In the genomic region with DNA sequence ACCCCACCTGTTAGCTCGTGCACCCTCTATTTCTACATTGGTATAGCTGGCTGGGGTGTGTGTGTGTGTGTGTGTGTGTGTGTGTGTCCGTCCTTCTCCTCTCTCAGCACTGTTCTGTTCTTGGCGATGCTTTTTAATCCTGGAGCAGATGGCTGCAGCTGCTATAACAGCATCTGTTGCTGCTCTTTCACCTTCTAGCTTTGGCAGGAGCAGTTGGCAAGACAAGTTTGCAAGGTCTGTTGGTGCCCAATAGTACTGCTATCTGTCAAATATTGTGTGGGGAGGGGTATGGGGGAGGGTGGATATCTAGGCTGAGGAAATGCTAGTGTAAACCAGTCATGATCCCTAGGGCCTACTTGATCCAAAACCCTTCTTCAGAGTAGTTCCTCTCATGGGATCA, we compare ENCODE assay signal across 15 mouse cellular contexts.
DNase-seq lines count a peak whose midpoint lies in the region; ATAC-seq and TF ChIP-seq lines count a peak whose summit lies in the region.
"Had no signal": no experiment of that assay in that cellular context is flagged by ENCODE, and none has a peak within 500 bp of the region (broad histone marks: within the 10 kb centered on the region; RNA-seq: fewer than 3 reads in every experiment).

No protein-coding gene starts in this region.

- no peaks in the 10 kb centered on the region for H3K36me3 ChIP-seq in hindbrain, postnatal 0 days (ENCODE audit: insufficient read depth, low read length)
- no peaks in the 10 kb centered on the region for H3K36me3 ChIP-seq in hindbrain, embryonic 14.5 days (replicated peaks; ENCODE audit: control insufficient read depth, insufficient read depth)
- H3K36me3 ChIP-seq in embryonic facial prominence, embryonic 13.5 days, result no peaks in the 10 kb centered on the region
- no peaks in the 10 kb centered on the region for H3K36me3 ChIP-seq in limb, embryonic 15.5 days
- no peaks in the 10 kb centered on the region for H3K36me3 ChIP-seq in midbrain, embryonic 16.5 days (ENCODE audit: control insufficient read depth, insufficient read depth, low read length)
- H3K36me3 ChIP-seq: liver, embryonic 15.5 days had no signal

- WGBS in hindbrain, postnatal 0 days, result 58% methylated on average over 3 of the region's 3 CpGs
- 85% methylated on average over 3 of the region's 3 CpGs for WGBS in hindbrain, embryonic 14.5 days
- 65% methylated on average over 3 of the region's 3 CpGs for WGBS in embryonic facial prominence, embryonic 13.5 days
- 78% methylated on average over 3 of the region's 3 CpGs for WGBS in limb, embryonic 15.5 days
- 64% methylated on average over 3 of the region's 3 CpGs for WGBS in midbrain, embryonic 16.5 days

- ATAC-seq in hindbrain, postnatal 0 days, result peak; percentile 86
- ATAC-seq in hindbrain, embryonic 14.5 days (ENCODE audit: low FRiP score), result no peak
- ATAC-seq in embryonic facial prominence, embryonic 13.5 days (ENCODE audit: insufficient number of reproducible peaks, insufficient read depth, low FRiP score, low TSS enrichment, low read depth), result 0 out of 2 replicates have a peak, but pooled peaks have one; percentile 10
- 0 out of 2 replicates have a peak, but pooled peaks have one; percentile 40 for ATAC-seq in limb, embryonic 15.5 days (ENCODE audit: insufficient number of reproducible peaks, low FRiP score, low TSS enrichment, low read depth)
- no peak for ATAC-seq in midbrain, embryonic 16.5 days

- no peak overlapping the region for H3K9ac ChIP-seq in hindbrain, postnatal 0 days (replicated peaks; ENCODE audit: low read length)
- no peak overlapping the region for H3K9ac ChIP-seq in hindbrain, embryonic 14.5 days
- no peak overlapping the region for H3K9ac ChIP-seq in embryonic facial prominence, embryonic 13.5 days
- no peak overlapping the region for H3K9ac ChIP-seq in limb, embryonic 15.5 days
- H3K9ac ChIP-seq in midbrain, embryonic 16.5 days (ENCODE audit: low read depth, low read length), result no peak overlapping the region
- H3K9ac ChIP-seq: liver, embryonic 15.5 days had no signal

- no peaks in the 10 kb centered on the region for H3K9me3 ChIP-seq in hindbrain, postnatal 0 days (ENCODE audit: low read length)
- no peaks in the 10 kb centered on the region for H3K9me3 ChIP-seq in hindbrain, embryonic 14.5 days (ENCODE audit: control insufficient read depth, low read length)
- no peaks in the 10 kb centered on the region for H3K9me3 ChIP-seq in embryonic facial prominence, embryonic 13.5 days
- H3K9me3 ChIP-seq in limb, embryonic 15.5 days, result no peaks in the 10 kb centered on the region
- H3K9me3 ChIP-seq in midbrain, embryonic 16.5 days (replicated peaks; ENCODE audit: control insufficient read depth, low read length, poor library complexity, severe bottlenecking), result no peaks in the 10 kb centered on the region
- H3K9me3 ChIP-seq: liver, embryonic 15.5 days had no signal

- H3K4me1 ChIP-seq in hindbrain, postnatal 0 days (ENCODE audit: insufficient read depth, low read length), result no peaks in the 10 kb centered on the region
- H3K4me1 ChIP-seq in hindbrain, embryonic 14.5 days (replicated peaks; ENCODE audit: control insufficient read depth, insufficient read depth, low read length), result no peaks in the 10 kb centered on the region
- H3K4me1 ChIP-seq in embryonic facial prominence, embryonic 13.5 days, result no peaks in the 10 kb centered on the region
- no peaks in the 10 kb centered on the region for H3K4me1 ChIP-seq in limb, embryonic 15.5 days
- no peaks in the 10 kb centered on the region for H3K4me1 ChIP-seq in midbrain, embryonic 16.5 days (ENCODE audit: control insufficient read depth, insufficient read depth, low read length)
- H3K4me1 ChIP-seq: liver, embryonic 15.5 days had no signal

- H3K4me3 ChIP-seq in hindbrain, postnatal 0 days (ENCODE audit: low read length), result no peak overlapping the region
- no peak overlapping the region for H3K4me3 ChIP-seq in hindbrain, embryonic 14.5 days (replicated peaks; ENCODE audit: low read length)
- H3K4me3 ChIP-seq in embryonic facial prominence, embryonic 13.5 days, result no peak overlapping the region
- H3K4me3 ChIP-seq in limb, embryonic 15.5 days, result no peak overlapping the region
- no peak overlapping the region for H3K4me3 ChIP-seq in midbrain, embryonic 16.5 days (ENCODE audit: low read depth, low read length)
- H3K4me3 ChIP-seq: liver, embryonic 15.5 days had no signal

- DNase-seq in cerebellum, postnatal 14 days, result peak; percentile 34 to 36
- DNase-seq in cerebellum, adult 9-10 months, result no peak
- DNase-seq in hindbrain, postnatal 0 days (ENCODE audit: low spot score), result peak; percentile 71
- DNase-seq in hindbrain, embryonic 14.5 days (ENCODE audit: low spot score), result no peak
- DNase-seq in thymus, adult 18-20 months, result no peak
- DNase-seq: adrenal gland, postnatal 10 days; gastrocnemius, postnatal 10 days; kidney, adult 2 months; spleen, adult 18-20 months; thymus, adult 2 months had no signal

- no peaks in the 10 kb centered on the region for H3K27me3 ChIP-seq in hindbrain, postnatal 0 days (ENCODE audit: insufficient read depth, low read length)
- no peaks in the 10 kb centered on the region for H3K27me3 ChIP-seq in hindbrain, embryonic 14.5 days (ENCODE audit: control insufficient read depth, insufficient read depth, low read length)
- H3K27me3 ChIP-seq in embryonic facial prominence, embryonic 13.5 days, result no peaks in the 10 kb centered on the region
- H3K27me3 ChIP-seq in limb, embryonic 15.5 days, result no peaks in the 10 kb centered on the region
- no peaks in the 10 kb centered on the region for H3K27me3 ChIP-seq in midbrain, embryonic 16.5 days (ENCODE audit: control insufficient read depth, insufficient read depth, low read depth, low read length)
- H3K27me3 ChIP-seq: liver, embryonic 15.5 days had no signal

- no peak overlapping the region for H3K4me2 ChIP-seq in hindbrain, postnatal 0 days (ENCODE audit: low read depth, low read length)
- no peak overlapping the region for H3K4me2 ChIP-seq in hindbrain, embryonic 14.5 days (replicated peaks)
- H3K4me2 ChIP-seq in embryonic facial prominence, embryonic 13.5 days, result no peak overlapping the region
- no peak overlapping the region for H3K4me2 ChIP-seq in limb, embryonic 15.5 days
- H3K4me2 ChIP-seq in midbrain, embryonic 16.5 days (ENCODE audit: low read length), result no peak overlapping the region
- H3K4me2 ChIP-seq: liver, embryonic 15.5 days; midbrain, embryonic 11.5 days had no signal

- TF ChIP-seq CTCF in hindbrain, postnatal 0 days (IDR thresholded peaks at IDR 0.05; ENCODE audit: low read depth), result no peak

- no peak overlapping the region for H3K27ac ChIP-seq in hindbrain, postnatal 0 days
- no peak overlapping the region for H3K27ac ChIP-seq in hindbrain, embryonic 14.5 days
- H3K27ac ChIP-seq in embryonic facial prominence, embryonic 13.5 days, result no peak overlapping the region
- no peak overlapping the region for H3K27ac ChIP-seq in limb, embryonic 15.5 days
- no peak overlapping the region for H3K27ac ChIP-seq in midbrain, embryonic 16.5 days (ENCODE audit: low read length)
- H3K27ac ChIP-seq: liver, embryonic 15.5 days had no signal

Comparison
In these comparisons a context has a peak if more than half of its experiments do, and no peak if none do; other contexts are left out.
1. DNase-seq: peak in cerebellum, postnatal 14 days (2 of 2) and hindbrain, postnatal 0 days (single experiment); none in cerebellum, adult 9-10 months (single experiment), hindbrain, embryonic 14.5 days (single experiment) and thymus, adult 18-20 months (0 of 2).
2. ATAC-seq: peak in hindbrain, postnatal 0 days (single experiment), embryonic facial prominence, embryonic 13.5 days (single experiment) and limb, embryonic 15.5 days (single experiment); none in hindbrain, embryonic 14.5 days (single experiment) and midbrain, embryonic 16.5 days (single experiment).